Mouse (Mus musculus) bone marrow, adult 2 months (tissue): ENCODE measurements around the gene Wdr92.

Source experiments
- CTCF ChIP-seq: fragments of 200-500 bp; IDR thresholded peaks from 2 replicates; pipeline ENCODE4 v1.5.1; 2011; ENCODE audit warnings: low read length, control low read depth; ENCODE audit not compliant: control insufficient read depth, insufficient read depth
- POLR2A ChIP-seq: fragments of 200-500 bp; IDR thresholded peaks from 2 replicates; pipeline ENCODE4 v1.6.1; 2011; ENCODE audit warnings: low read depth, mild to moderate bottlenecking, control low read depth, low read length, borderline replicate concordance; ENCODE audit not compliant: control insufficient read depth

DNA sequence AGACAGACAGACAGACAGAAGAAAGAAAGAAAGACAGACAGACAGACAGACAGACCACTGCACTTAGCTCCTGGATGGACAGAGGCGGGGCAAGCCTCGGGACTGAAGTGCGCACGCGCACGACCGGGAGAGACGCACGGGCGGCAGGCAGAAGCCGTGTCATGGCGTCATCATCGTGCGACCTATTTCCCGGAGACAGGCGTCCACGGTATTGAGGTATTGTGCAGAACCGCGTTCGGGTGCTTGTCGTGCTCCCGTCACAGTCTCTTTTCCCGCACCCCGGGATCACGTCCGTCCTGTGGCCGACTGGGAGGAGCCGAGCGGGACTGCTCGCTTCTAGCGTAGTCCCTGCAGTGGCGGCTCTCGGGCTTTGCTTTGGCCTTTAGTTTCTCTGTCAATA, 75.5 kb downstream of the Wdr92 start, which contains the start of gene C1d:
- TF ChIP-seq CTCF: no peak
- TF ChIP-seq POLR2A: peak; percentile 78; the same call in 1 of the 2 replicates
